Mouse (Mus musculus) limb, embryonic 14.5 days (tissue): ENCODE measurements around the gene Prkcb. TPM values are rescaled to one million over a fixed set of nuclear protein-coding genes. Genes with fewer than 3 reads are reported as not detected.

Experiments
- ATAC-seq: fragments of 200-750 bp; cut with Nextera tagmentation; 2 replicates; pipeline ENCODE4 v1.8.0; 2017; ENCODE audit warnings: low read depth, moderate number of reproducible peaks, moderate TSS enrichment; ENCODE audit not compliant: low FRiP score
- DNase-seq: peaks from one replicate; pipeline ENCODE4 v3.0.0-alpha.2; 2015; ENCODE audit warnings: low spot score
- H3K27ac ChIP-seq: fragments of 300-500 bp; sonication (generic); replicated peaks from 2 replicates; pipeline ENCODE4 v1.5.1; 2014; ENCODE audit warnings: low read depth, mild to moderate bottlenecking, low read length, moderate library complexity, mixed read lengths
- H3K27me3 ChIP-seq: fragments of 300-500 bp; sonication (generic); 2 replicates; pipeline ENCODE4 v1.6.1; 2014; ENCODE audit warnings: low read length, mixed read lengths; ENCODE audit not compliant: control insufficient read depth, insufficient read depth
- H3K36me3 ChIP-seq: fragments of 300-500 bp; sonication (generic); 2 replicates; pipeline ENCODE4 v1.6.1; 2014; ENCODE audit warnings: mild to moderate bottlenecking, low read length, moderate library complexity, mixed read lengths; ENCODE audit not compliant: control insufficient read depth, insufficient read depth
- H3K4me1 ChIP-seq: fragments of 300-500 bp; sonication (generic); 2 replicates; pipeline ENCODE4 v1.6.1; 2014; ENCODE audit warnings: antibody characterized with exemption, low read length, mixed read lengths; ENCODE audit not compliant: control insufficient read depth, insufficient read depth
- H3K4me2 ChIP-seq: fragments of 300-500 bp; sonication (generic); replicated peaks from 2 replicates; pipeline ENCODE4 v1.6.1; 2014; ENCODE audit warnings: low read depth, mild to moderate bottlenecking, low read length, moderate library complexity; ENCODE audit not compliant: severe bottlenecking
- H3K4me3 ChIP-seq: fragments of 300-500 bp; sonication (generic); replicated peaks from 2 replicates; pipeline ENCODE4 v1.5.1; 2014; ENCODE audit warnings: low read length
- H3K9ac ChIP-seq: fragments of 300-500 bp; sonication (generic); 2 replicates; pipeline ENCODE4 v1.6.1; 2014; ENCODE audit warnings: mild to moderate bottlenecking, low read depth, low read length, moderate library complexity; ENCODE audit not compliant: severe bottlenecking
- H3K9me3 ChIP-seq: fragments of 300-500 bp; sonication (generic); 2 replicates; pipeline ENCODE4 v1.6.1; 2016; ENCODE audit warnings: low read length; ENCODE audit not compliant: control insufficient read depth
- POLR2A ChIP-seq: fragments of 200-500 bp; IDR thresholded peaks from 2 replicates; pipeline ENCODE4 v1.8.0; 2012; ENCODE audit warnings: inconsistent platforms, mild to moderate bottlenecking, moderate library complexity, borderline replicate concordance; ENCODE audit not compliant: insufficient read depth, insufficient read length; ENCODE audit errors: extremely low read depth
- WGBS: fragments of 180-500 bp; shearing (Covaris S2); extraction: QIAGEN DNeasy Blood & Tissue Kit; methylation state at CpG from one replicate; pipeline ENCODE4 v1.1.7; 2014; 5-methylcytosine and 5-hydroxymethylcytosine counted together
- polyA plus RNA-seq, 2 experiments: library from polyadenylated mRNA; depleted of rRNA in 1 of 2; stranded (reverse) in 1 of 2; unstranded in 1 of 2; fragments of >200 nt; fragmentation: Nextera tagmentation in 1 of 2; extraction: Ambion mirVana in 1 of 2; gene quantifications; 2 replicates each; pipeline versions ENCODE4 v1.2.1 to v1.2.3; 2012 to 2014

Prkcb gene
- polyA plus RNA-seq, 2 experiments, result 6.2 to 10.3 TPM

GRCm38 (mm10) chr7:122367303-122368007 lies 78.9 kb downstream of the Prkcb start:
- 89% methylated on average over 7 of the region's 7 CpGs for WGBS

DNA sequence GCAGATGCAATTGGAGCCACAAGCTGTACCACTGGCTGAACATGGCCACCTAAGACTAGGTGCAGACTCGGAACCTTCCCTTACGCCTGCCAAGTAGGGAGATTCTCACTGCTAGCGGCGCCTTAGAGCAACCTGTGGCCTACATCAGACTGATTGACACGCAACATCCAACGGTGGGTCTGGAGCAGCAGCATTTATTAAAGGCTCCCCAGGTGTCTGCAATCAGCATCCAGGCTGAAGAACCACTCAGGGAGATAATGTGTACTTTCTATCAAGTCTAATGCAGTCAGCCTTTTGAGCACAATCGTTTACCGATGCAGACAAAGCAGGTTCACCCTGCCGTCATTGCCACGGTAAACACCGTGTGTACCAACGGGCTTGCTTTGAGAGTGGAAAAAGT lies 81.9 kb downstream of the Prkcb start:
- no peak overlapping the region for H3K4me2 ChIP-seq
- no peak overlapping the region for H3K9ac ChIP-seq
- DNase-seq (no peak), ATAC-seq (no peak)
- H3K4me3 ChIP-seq, result no peak overlapping the region
- no peaks in the 10 kb centered on the region for H3K4me1 ChIP-seq
- TF ChIP-seq POLR2A, result no peak
- no peaks in the 10 kb centered on the region for H3K27me3 ChIP-seq
- no peaks in the 10 kb centered on the region for H3K9me3 ChIP-seq
- no peak overlapping the region for H3K27ac ChIP-seq
- WGBS, result 90% methylated on average over 12 of the region's 12 CpGs
- H3K36me3 ChIP-seq, result no peaks in the 10 kb centered on the region

More at GRCm38 (mm10) chr7:122367303-122368007, 78.9 kb downstream of the Prkcb start:
- Histone ChIP-seq H3K4me3 (no peak overlapping the region), H3K9ac (no peak overlapping the region), H3K9me3 (no peaks in the 10 kb centered on the region), H3K36me3 (no peaks in the 10 kb centered on the region), H3K4me1 (no peaks in the 10 kb centered on the region), H3K4me2 (no peak overlapping the region), H3K27me3 (no peaks in the 10 kb centered on the region), H3K27ac (no peak overlapping the region)
- TF ChIP-seq POLR2A, result no peak
- no peak for ATAC-seq
- no peak for DNase-seq

GRCm38 (mm10) chr7:122371947-122372346 lies 83.4 kb downstream of the Prkcb start:
- WGBS, result 68% methylated on average over 5 of the region's 5 CpGs
- no peak overlapping the region for H3K4me2 ChIP-seq
- no peaks in the 10 kb centered on the region for H3K9me3 ChIP-seq
- H3K4me3 ChIP-seq, result no peak overlapping the region
- no peak overlapping the region for H3K27ac ChIP-seq
- ATAC-seq (no peak), DNase-seq (no peak)
- no peak for TF ChIP-seq POLR2A
- H3K9ac ChIP-seq, result no peak overlapping the region
- H3K27me3 ChIP-seq, result no peaks in the 10 kb centered on the region
- no peaks in the 10 kb centered on the region for H3K4me1 ChIP-seq
- no peaks in the 10 kb centered on the region for H3K36me3 ChIP-seq

GRCm38 (mm10) chr7:122372349-122372748 lies 83.8 kb downstream of the Prkcb start:
- Histone ChIP-seq H3K4me1 (no peaks in the 10 kb centered on the region), H3K4me3 (no peak overlapping the region), H3K9me3 (no peaks in the 10 kb centered on the region), H3K4me2 (no peak overlapping the region), H3K27ac (no peak overlapping the region), H3K9ac (no peak overlapping the region), H3K36me3 (no peaks in the 10 kb centered on the region), H3K27me3 (no peaks in the 10 kb centered on the region)
- DNase-seq, result no peak
- 75% methylated on average over 3 of the region's 3 CpGs for WGBS
- no peak for TF ChIP-seq POLR2A
- ATAC-seq, result no peak

DNA sequence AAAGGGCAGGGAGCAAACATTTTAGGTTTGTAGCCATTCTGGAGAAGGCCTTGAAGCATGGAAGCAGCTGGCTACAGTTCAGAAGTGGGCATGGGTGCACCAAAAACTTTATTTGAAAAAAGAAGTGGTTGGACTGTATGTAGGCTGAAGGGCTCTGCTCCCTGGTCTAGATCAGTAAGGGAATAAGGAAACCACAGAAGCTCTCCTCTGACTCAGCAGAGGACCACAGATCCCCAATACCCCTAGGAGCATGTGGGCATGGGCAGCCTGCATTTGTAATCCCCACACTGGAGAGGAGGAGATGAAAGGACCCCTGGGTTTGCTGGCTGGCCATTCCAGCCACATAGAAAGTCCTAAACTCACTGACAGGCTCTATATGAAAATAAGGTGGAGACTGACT lies 88.3 kb downstream of the Prkcb start:
- Histone ChIP-seq H3K9me3 (no peaks in the 10 kb centered on the region), H3K4me3 (no peak overlapping the region), H3K4me1 (peaks cover 6% of the 10 kb centered on the region; the same call in 1 of the 2 replicates), H3K27me3 (no peaks in the 10 kb centered on the region), H3K4me2 (no peak overlapping the region), H3K9ac (no peak overlapping the region), H3K36me3 (no peaks in the 10 kb centered on the region), H3K27ac (no peak overlapping the region)
- TF ChIP-seq POLR2A, result no peak
- no peak for ATAC-seq
- DNase-seq, result no peak
